Mouse (Mus musculus): ENCODE data around the gene Them7.
A peak's percentile ranks its signal among the peaks of the same experiment; 100 is the strongest.

The Them7 gene

GRCm38 (mm10) chr2:105418629-105419227 lies 194.6 kb downstream of the Them7 start:
- no peak for DNase-seq

GRCm38 (mm10) chr2:105427447-105427846 lies 203.3 kb downstream of the Them7 start:
- DNase-seq = no peak

- peak; percentile 66 for DNase-seq
These were observed 203.9 kb downstream of the Them7 start for GRCm38 (mm10) chr2:105428029-105428428.

GRCm38 (mm10) chr2:105428467-105428866 lies 204.3 kb downstream of the Them7 start:
- DNase-seq = no peak

All from kidney, adult 18-20 months (tissue).